Mouse (Mus musculus): ENCODE results near the gene Gm3453. TPM values are rescaled to one million over a fixed set of nuclear protein-coding genes. Genes with fewer than 3 reads are reported as not detected.
"Not testable (repeated sequence)": the region's sequence is repeated elsewhere in the genome, so short reads cannot be mapped to it uniquely, and the experiment has no call there.

Gm3453 gene
- not detected in 2 replicates for total RNA-seq (2014; fragmentation: Nextera tagmentation)
- total RNA-seq (2017): 0.16 and 0.41 TPM in 2 replicates
- polyA plus RNA-seq (2012): not detected in 2 replicates

DNA sequence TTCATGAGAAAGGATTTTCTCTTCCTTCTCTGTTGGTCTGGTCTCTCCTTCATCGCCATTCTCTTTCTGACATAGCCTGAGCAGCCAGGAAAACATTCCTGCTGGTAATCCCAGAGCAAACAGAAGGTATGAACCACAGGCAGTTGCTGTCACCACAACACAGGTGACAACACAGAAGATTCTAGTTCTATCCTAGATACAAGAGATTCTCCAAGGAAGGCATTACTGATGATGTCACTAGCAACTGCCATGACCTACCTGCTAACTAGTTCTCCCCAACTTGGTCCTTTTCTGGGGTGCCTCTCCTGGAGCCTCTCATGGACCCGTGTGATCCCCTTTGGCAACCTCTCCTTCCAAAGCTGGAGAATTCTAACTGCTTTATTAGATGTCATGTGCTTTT, at the start of gene Gm3453:
Gm3453 (minus strand) TSS at position 101 of the 400 bp plus-strand sequence.
- H3K9me3 ChIP-seq (replicated peaks); ATAC-seq (ENCODE audit: extremely low read depth, insufficient number of reproducible peaks, low FRiP score, poor library complexity, severe bottlenecking); H3K36me3 ChIP-seq (replicated peaks); H3K4me3 ChIP-seq (ENCODE audit: low read depth, low read length); DNase-seq (ENCODE audit: low spot score); H3K4me1 ChIP-seq (ENCODE audit: insufficient read depth, low read depth, low read length); H3K27me3 ChIP-seq (ENCODE audit: insufficient read depth, low read length): not testable (repeated sequence)

DNA sequence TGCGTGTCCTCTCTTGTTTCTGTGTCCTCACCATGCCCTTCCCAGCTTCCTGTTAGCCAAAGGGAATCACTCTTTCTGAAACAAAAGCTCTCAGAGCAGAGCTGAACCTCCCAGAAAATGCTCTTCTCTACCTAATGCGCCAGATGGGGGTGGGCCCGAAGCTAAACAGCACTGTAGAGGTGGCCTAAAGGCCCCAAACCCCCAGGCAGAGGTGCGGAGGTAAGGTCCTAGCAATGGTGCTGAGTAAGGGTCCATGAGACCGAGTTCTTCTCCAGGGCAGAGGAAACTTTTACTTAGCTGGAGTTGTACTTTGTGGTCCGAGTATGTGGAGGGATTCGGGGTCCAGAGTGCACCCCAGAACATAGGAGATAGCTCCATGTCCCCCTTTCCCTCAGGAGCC, 8.2 kb upstream of the Gm3453 start:
- H3K36me3 ChIP-seq (replicated peaks); H3K27me3 ChIP-seq (ENCODE audit: insufficient read depth, low read length); H3K4me3 ChIP-seq (ENCODE audit: low read depth, low read length); H3K4me1 ChIP-seq (ENCODE audit: insufficient read depth, low read depth, low read length); DNase-seq (ENCODE audit: low spot score); ATAC-seq (ENCODE audit: extremely low read depth, insufficient number of reproducible peaks, low FRiP score, poor library complexity, severe bottlenecking); H3K9me3 ChIP-seq (replicated peaks): not testable (repeated sequence)

DNA sequence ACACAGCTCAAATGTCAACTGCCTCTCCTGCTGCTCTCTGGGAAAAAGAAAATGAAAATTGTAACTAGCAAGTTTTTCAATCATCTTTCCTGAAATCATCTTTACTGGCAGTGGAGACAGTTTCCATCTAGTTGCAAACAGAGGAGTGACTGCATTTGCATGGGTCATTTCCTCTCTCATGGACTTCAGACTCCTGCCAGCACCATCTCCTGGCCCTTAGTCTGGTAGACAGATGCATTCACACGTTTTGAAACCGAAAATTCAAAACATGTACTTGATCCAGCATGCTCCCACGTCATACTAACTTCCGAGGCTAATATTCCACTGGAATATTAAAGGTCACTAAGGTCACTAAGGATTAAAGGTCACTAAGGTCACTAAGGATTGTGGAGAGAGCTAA, 16.5 kb downstream of the Gm3453 start:
- not testable (repeated sequence) for H3K4me1 ChIP-seq (ENCODE audit: insufficient read depth, low read depth, low read length); H3K9me3 ChIP-seq (replicated peaks); H3K36me3 ChIP-seq (replicated peaks); ATAC-seq (ENCODE audit: extremely low read depth, insufficient number of reproducible peaks, low FRiP score, poor library complexity, severe bottlenecking); H3K4me3 ChIP-seq (ENCODE audit: low read depth, low read length); DNase-seq (ENCODE audit: low spot score); H3K27me3 ChIP-seq (ENCODE audit: insufficient read depth, low read length)

DNA sequence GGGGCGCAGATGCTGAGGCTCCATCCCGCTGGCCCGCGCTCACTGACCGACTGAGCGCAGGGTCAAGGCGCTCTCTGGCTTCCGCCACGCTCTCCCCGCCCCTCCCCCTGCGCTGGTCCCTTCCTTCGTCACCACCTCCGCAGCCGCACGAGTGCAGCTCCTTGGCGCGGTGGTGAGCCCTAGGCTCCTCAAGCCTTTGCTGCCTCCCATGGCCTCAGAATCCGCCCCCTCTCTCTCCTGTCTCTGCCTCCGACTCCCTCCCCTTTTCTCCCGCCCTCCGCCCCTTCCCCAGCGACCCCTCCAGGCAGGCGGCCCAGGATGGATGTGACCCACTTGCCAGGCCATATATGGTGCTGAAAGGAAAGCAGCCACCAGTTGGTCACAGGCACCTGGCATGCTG, 17.3 kb downstream of the Gm3453 start, which contains the start of gene Gm3248:
Gm3248 (minus strand) TSS at position 111 of the 400 bp plus-strand sequence.
- H3K27me3 ChIP-seq (ENCODE audit: insufficient read depth, low read length); H3K36me3 ChIP-seq (replicated peaks); ATAC-seq (ENCODE audit: extremely low read depth, insufficient number of reproducible peaks, low FRiP score, poor library complexity, severe bottlenecking); H3K4me3 ChIP-seq (ENCODE audit: low read depth, low read length); H3K4me1 ChIP-seq (ENCODE audit: insufficient read depth, low read depth, low read length); H3K9me3 ChIP-seq (replicated peaks); DNase-seq (ENCODE audit: low spot score): not testable (repeated sequence)

DNA sequence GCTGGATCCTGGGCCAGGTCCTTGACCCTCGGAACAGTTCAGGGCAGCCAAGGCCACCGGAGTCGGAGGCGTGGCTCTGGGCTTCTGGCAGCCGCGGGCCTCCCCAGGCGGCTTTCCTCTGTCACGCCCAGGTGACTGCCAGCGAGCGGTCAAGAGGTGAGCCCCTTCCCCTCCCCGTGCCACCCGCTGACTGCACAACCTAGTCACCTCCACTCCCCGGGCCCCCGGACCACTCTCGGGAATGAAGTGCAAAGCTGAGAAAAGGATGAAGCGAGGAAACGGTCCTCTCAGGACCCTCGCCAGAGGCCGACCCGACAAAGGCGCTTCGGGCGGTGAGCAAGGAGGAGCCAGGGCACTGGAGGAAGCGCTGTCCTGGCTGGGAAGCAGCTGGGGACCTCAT, 17.8 kb downstream of the Gm3453 start:
- H3K36me3 ChIP-seq (replicated peaks); ATAC-seq (ENCODE audit: extremely low read depth, insufficient number of reproducible peaks, low FRiP score, poor library complexity, severe bottlenecking); H3K9me3 ChIP-seq (replicated peaks); H3K4me3 ChIP-seq (ENCODE audit: low read depth, low read length); H3K27me3 ChIP-seq (ENCODE audit: insufficient read depth, low read length); H3K4me1 ChIP-seq (ENCODE audit: insufficient read depth, low read depth, low read length); DNase-seq (ENCODE audit: low spot score): not testable (repeated sequence)

DNA sequence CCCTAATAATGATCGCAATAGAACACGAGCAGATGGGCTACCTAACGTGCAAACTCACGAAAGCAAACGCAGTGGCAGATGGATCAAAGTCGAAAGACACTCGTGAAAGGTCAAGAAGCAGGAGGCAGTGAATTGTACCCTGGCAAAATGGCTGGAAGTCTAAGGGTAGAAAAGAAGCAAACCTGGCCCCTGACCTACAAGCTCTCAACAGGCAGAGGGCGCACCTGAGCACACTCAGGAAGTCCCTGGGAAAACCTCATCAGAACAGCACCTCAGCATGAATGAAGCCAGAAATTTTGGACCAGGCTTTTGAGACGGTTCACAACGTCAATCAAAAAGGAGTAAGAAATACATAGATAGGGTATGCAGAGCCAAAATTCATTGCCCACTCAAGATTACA, 18.5 kb downstream of the Gm3453 start:
- not testable (repeated sequence) for H3K36me3 ChIP-seq (replicated peaks); H3K4me1 ChIP-seq (ENCODE audit: insufficient read depth, low read depth, low read length); ATAC-seq (ENCODE audit: extremely low read depth, insufficient number of reproducible peaks, low FRiP score, poor library complexity, severe bottlenecking)

DNA sequence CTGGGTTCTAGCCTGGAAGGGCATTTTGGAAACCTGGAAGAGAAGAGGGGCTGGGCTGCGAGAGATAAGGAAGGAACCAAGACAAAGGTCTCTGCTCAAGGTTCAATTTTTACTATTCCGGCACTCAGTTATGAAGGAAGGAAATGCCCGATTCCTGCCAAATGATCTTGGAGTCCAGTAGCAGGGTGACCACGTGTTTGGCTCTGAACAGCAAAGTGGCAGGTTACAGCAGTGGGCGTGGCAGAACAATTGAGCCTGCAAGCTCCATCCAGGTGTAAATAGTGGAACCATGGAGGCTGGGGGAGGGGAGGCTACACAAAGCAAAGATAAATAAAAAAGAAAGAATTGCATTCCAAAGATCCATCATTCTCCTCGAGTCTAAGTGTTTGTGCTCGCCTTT, 55.7 kb downstream of the Gm3453 start:
- not testable (repeated sequence) for DNase-seq (ENCODE audit: low spot score); ATAC-seq (ENCODE audit: extremely low read depth, insufficient number of reproducible peaks, low FRiP score, poor library complexity, severe bottlenecking); H3K4me1 ChIP-seq (ENCODE audit: insufficient read depth, low read depth, low read length); H3K27me3 ChIP-seq (ENCODE audit: insufficient read depth, low read length); H3K36me3 ChIP-seq (replicated peaks); H3K4me3 ChIP-seq (ENCODE audit: low read depth, low read length)
- H3K9me3 ChIP-seq (replicated peaks): peaks cover 17% of the 10 kb centered on the region

More for the DNA sequence above, 18.5 kb downstream of the Gm3453 start:
- not testable (repeated sequence) for H3K27me3 ChIP-seq (ENCODE audit: insufficient read depth, low read length); H3K9me3 ChIP-seq (replicated peaks); H3K4me3 ChIP-seq (ENCODE audit: low read depth, low read length); DNase-seq (ENCODE audit: low spot score)

Other genes starting within 250 kb of the Gm3453 start
- not detected in 2 replicates for gene Gm3373, start 237.6 kb downstream of the Gm3453 start, total RNA-seq (2014; fragmentation: Nextera tagmentation)
- gene Gm3373, start 237.6 kb downstream of the Gm3453 start, total RNA-seq (2017): 0.23 and 1.1 TPM in 2 replicates
- gene Gm3373, start 237.6 kb downstream of the Gm3453 start, polyA plus RNA-seq (2012): not detected in 2 replicates
- gene Gm3383, start 171.2 kb downstream of the Gm3453 start, total RNA-seq (2014; fragmentation: Nextera tagmentation): not detected in 2 replicates
- 0.12 TPM in 1 of 2 replicates, not detected in the other for gene Gm3383, start 171.2 kb downstream of the Gm3453 start, total RNA-seq (2017)
- not detected in 2 replicates for gene Gm3383, start 171.2 kb downstream of the Gm3453 start, polyA plus RNA-seq (2012)
- not detected in 2 replicates for gene Gm3424, start 148.8 kb downstream of the Gm3453 start, total RNA-seq (2014; fragmentation: Nextera tagmentation)
- not detected in 2 replicates for gene Gm3424, start 148.8 kb downstream of the Gm3453 start, total RNA-seq (2017)
- gene Gm3424, start 148.8 kb downstream of the Gm3453 start, polyA plus RNA-seq (2012): not detected in 2 replicates
- gene Gm8237, start 98.8 kb downstream of the Gm3453 start, total RNA-seq (2014; fragmentation: Nextera tagmentation): not detected in 2 replicates
- gene Gm8237, start 98.8 kb downstream of the Gm3453 start, total RNA-seq (2017): not detected in 2 replicates
- not detected in 2 replicates for gene Gm8237, start 98.8 kb downstream of the Gm3453 start, polyA plus RNA-seq (2012)
- not detected in 2 replicates for gene Gm3248, start 17.4 kb downstream of the Gm3453 start, total RNA-seq (2014; fragmentation: Nextera tagmentation)
- gene Gm3248, start 17.4 kb downstream of the Gm3453 start, total RNA-seq (2017): not detected in 2 replicates
- not detected in 2 replicates for gene Gm3248, start 17.4 kb downstream of the Gm3453 start, polyA plus RNA-seq (2012)
- not detected in 2 replicates for gene Gm6337, start 79.1 kb upstream of the Gm3453 start, total RNA-seq (2014; fragmentation: Nextera tagmentation)
- gene Gm6337, start 79.1 kb upstream of the Gm3453 start, total RNA-seq (2017): 0.22 and 0.46 TPM in 2 replicates
- gene Gm6337, start 79.1 kb upstream of the Gm3453 start, polyA plus RNA-seq (2012): not detected in 2 replicates
- gene Gm8206, start 114.8 kb upstream of the Gm3453 start, total RNA-seq (2014; fragmentation: Nextera tagmentation): not detected in 2 replicates
- 0.11 TPM in 1 of 2 replicates, not detected in the other for gene Gm8206, start 114.8 kb upstream of the Gm3453 start, total RNA-seq (2017)
- gene Gm8206, start 114.8 kb upstream of the Gm3453 start, polyA plus RNA-seq (2012): not detected in 2 replicates
- gene Gm3468, start 129.5 kb upstream of the Gm3453 start, total RNA-seq (2014; fragmentation: Nextera tagmentation): not detected in 2 replicates
- not detected in 2 replicates for gene Gm3468, start 129.5 kb upstream of the Gm3453 start, total RNA-seq (2017)
- not detected in 2 replicates for gene Gm3468, start 129.5 kb upstream of the Gm3453 start, polyA plus RNA-seq (2012)
- gene Gm3476, start 146.7 kb upstream of the Gm3453 start, total RNA-seq (2014; fragmentation: Nextera tagmentation): not detected in 2 replicates
- not detected in 2 replicates for gene Gm3476, start 146.7 kb upstream of the Gm3453 start, total RNA-seq (2017)
- not detected in 2 replicates for gene Gm3476, start 146.7 kb upstream of the Gm3453 start, polyA plus RNA-seq (2012)
- gene Gm21560, start 240.2 kb upstream of the Gm3453 start, total RNA-seq (2014; fragmentation: Nextera tagmentation): not detected in 2 replicates
- gene Gm21560, start 240.2 kb upstream of the Gm3453 start, total RNA-seq (2017): not detected in 2 replicates
- not detected in 2 replicates for gene Gm21560, start 240.2 kb upstream of the Gm3453 start, polyA plus RNA-seq (2012)

All from G1E (cell line).